ENCODE assay signal across 24 mouse cellular contexts in the genomic region with DNA sequence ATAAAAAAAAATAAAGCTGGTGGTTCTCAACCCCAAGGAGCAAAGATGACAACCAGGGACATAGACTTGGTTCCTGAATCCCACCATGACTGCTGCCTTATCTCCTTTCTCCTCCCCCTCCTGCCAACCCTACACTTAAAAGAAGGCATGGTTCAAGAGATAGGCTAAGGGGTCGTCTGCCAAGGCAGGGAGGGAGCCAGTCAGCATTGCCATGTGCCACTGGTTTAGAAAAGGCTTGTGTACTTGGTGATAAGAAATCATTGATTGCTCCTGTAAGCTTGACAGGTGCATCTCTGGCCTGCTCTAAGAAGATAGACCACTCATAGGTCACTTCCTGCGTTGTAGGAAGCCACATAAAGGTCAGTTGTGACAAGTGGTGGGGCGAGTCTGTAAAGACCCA. TPM values are rescaled to one million over a fixed set of nuclear protein-coding genes. Genes with fewer than 3 reads are reported as not detected.
DNase-seq lines count a peak whose midpoint lies in the region; ATAC-seq lines count a peak whose summit lies in the region.
"Had no signal": no experiment of that assay in that cellular context is flagged by ENCODE, and none has a peak within 500 bp of the region (broad histone marks: within the 10 kb centered on the region; RNA-seq: fewer than 3 reads in every experiment).

No protein-coding gene starts in this region.

- peaks cover 78% of the 10 kb centered on the region for H3K4me1 ChIP-seq in megakaryocyte, embryonic 14.5 days
- peaks cover 69% of the 10 kb centered on the region for H3K4me1 ChIP-seq in liver, embryonic 15.5 days (replicated peaks)
- H3K4me1 ChIP-seq in kidney, embryonic 15.5 days = peaks cover 43% of the 10 kb centered on the region
- H3K4me1 ChIP-seq in midbrain, embryonic 13.5 days (replicated peaks) = peaks cover 47% of the 10 kb centered on the region

- DNase-seq in liver = peak; percentile 70
- DNase-seq: adrenal gland, adult 8-10 months; cerebellum, adult 8-10 months; cerebellum, postnatal 36 days; embryo, embryonic 11 days; gastrocnemius, postnatal 10 days; kidney, adult 9 months; kidney, postnatal 14 days; lung, postnatal 4 days; right cerebral cortex, adult 18-20 months; right cerebral cortex, postnatal 4 days had no signal

- 6% methylated on average over 3 of the region's 3 CpGs for WGBS in liver, embryonic 15.5 days (ENCODE audit: insufficient replicate concordance)
- WGBS in kidney, embryonic 15.5 days = 43% methylated on average over 3 of the region's 3 CpGs
- WGBS in midbrain, embryonic 13.5 days = 71% methylated on average over 3 of the region's 3 CpGs

- H3K27ac ChIP-seq in liver, embryonic 15.5 days (replicated peaks) = peak overlapping the region; percentile 95
- H3K27ac ChIP-seq in kidney, embryonic 15.5 days = no peak overlapping the region
- H3K27ac ChIP-seq in midbrain, embryonic 13.5 days = no peak overlapping the region
- H3K27ac ChIP-seq: embryonic facial prominence, embryonic 12.5 days; neural tube, embryonic 12.5 days had no signal

- H3K4me3 ChIP-seq in megakaryocyte, embryonic 14.5 days (replicated peaks) = peak overlapping the region; percentile 12
- H3K4me3 ChIP-seq in liver, embryonic 15.5 days (replicated peaks) = peak overlapping the region; percentile 96
- H3K4me3 ChIP-seq in kidney, embryonic 15.5 days (replicated peaks) = no peak overlapping the region
- H3K4me3 ChIP-seq in midbrain, embryonic 13.5 days (replicated peaks) = no peak overlapping the region
- H3K4me3 ChIP-seq: embryonic facial prominence, embryonic 12.5 days; forebrain, embryonic 13.5 days; myocyte; neural tube, embryonic 12.5 days had no signal

- H3K9ac ChIP-seq in liver, embryonic 15.5 days = peak overlapping the region; percentile 61; the same call in 1 of the 2 replicates
- no peak overlapping the region for H3K9ac ChIP-seq in kidney, embryonic 15.5 days
- H3K9ac ChIP-seq in midbrain, embryonic 13.5 days (replicated peaks) = no peak overlapping the region
- H3K9ac ChIP-seq: embryonic facial prominence, embryonic 12.5 days; forebrain, embryonic 13.5 days; neural tube, embryonic 12.5 days had no signal

- no peak for ATAC-seq in megakaryocyte, adult 5-6 weeks (ENCODE audit: poor library complexity, severe bottlenecking)
- peak; percentile 21 for ATAC-seq in liver, embryonic 15.5 days (ENCODE audit: insufficient read depth)
- ATAC-seq in kidney, embryonic 15.5 days (replicated peaks; ENCODE audit: low FRiP score) = no peak
- no peak for ATAC-seq in midbrain, embryonic 13.5 days
- no peak for ATAC-seq in erythroid progenitor cell, adult 5-6 weeks (replicated peaks; ENCODE audit: low FRiP score, poor library complexity, severe bottlenecking)
- ATAC-seq: CD4-positive, CD25-positive, alpha-beta regulatory T cell, adult 4 months; forebrain, embryonic 13.5 days; hindbrain, embryonic 16.5 days had no signal

- peak overlapping the region; percentile 92 for H3K4me2 ChIP-seq in liver, embryonic 15.5 days
- H3K4me2 ChIP-seq in kidney, embryonic 15.5 days = no peak overlapping the region
- no peak overlapping the region for H3K4me2 ChIP-seq in midbrain, embryonic 13.5 days (replicated peaks)
- H3K4me2 ChIP-seq: embryonic facial prominence, embryonic 12.5 days; forebrain, embryonic 13.5 days; midbrain, embryonic 11.5 days; neural tube, embryonic 12.5 days had no signal

- H3K36me3 ChIP-seq in megakaryocyte, embryonic 14.5 days (replicated peaks; ENCODE audit: low read length) = peaks cover 44% of the 10 kb centered on the region
- H3K36me3 ChIP-seq in liver, embryonic 15.5 days (replicated peaks) = peaks cover 37% of the 10 kb centered on the region
- H3K36me3 ChIP-seq in kidney, embryonic 15.5 days = peaks cover 20% of the 10 kb centered on the region; the same call in 1 of the 2 replicates
- H3K36me3 ChIP-seq in midbrain, embryonic 13.5 days = peaks cover 20% of the 10 kb centered on the region

- H3K27me3 ChIP-seq in megakaryocyte, embryonic 14.5 days (replicated peaks) = no peaks in the 10 kb centered on the region
- H3K27me3 ChIP-seq in liver, embryonic 15.5 days = no peaks in the 10 kb centered on the region
- no peaks in the 10 kb centered on the region for H3K27me3 ChIP-seq in kidney, embryonic 15.5 days
- H3K27me3 ChIP-seq in midbrain, embryonic 13.5 days = no peaks in the 10 kb centered on the region
- H3K27me3 ChIP-seq: embryonic facial prominence, embryonic 12.5 days; forebrain, embryonic 13.5 days; neural tube, embryonic 12.5 days had no signal

- H3K9me3 ChIP-seq in megakaryocyte, embryonic 14.5 days = no peaks in the 10 kb centered on the region
- H3K9me3 ChIP-seq in liver, embryonic 15.5 days (replicated peaks) = no peaks in the 10 kb centered on the region
- no peaks in the 10 kb centered on the region for H3K9me3 ChIP-seq in kidney, embryonic 15.5 days (replicated peaks)
- H3K9me3 ChIP-seq in midbrain, embryonic 13.5 days = no peaks in the 10 kb centered on the region
- H3K9me3 ChIP-seq: embryonic facial prominence, embryonic 12.5 days; forebrain, embryonic 13.5 days; neural tube, embryonic 12.5 days had no signal

RNA-seq across cellular contexts. Expression of a gene that starts 4.9 kb away (rescaled TPM):
- 42.4 and 70.4 TPM in 2 replicates for polyA plus RNA-seq in megakaryocyte, embryonic 14.5 days (2012; ENCODE audit: insufficient read depth, low replicate concordance)
- total RNA-seq in megakaryocyte, adult 5-6 weeks (2015) = 31.2 and 31.9 TPM in 2 replicates
- total RNA-seq in megakaryocyte, adult 5-6 weeks (2017) = 36.8 and 56.8 TPM in 2 replicates
- polyA plus RNA-seq in liver, embryonic 15.5 days (2015; fragmentation: Nextera tagmentation; extraction: Ambion mirVana) = 29.9 and 33.5 TPM in 2 replicates
- polyA plus RNA-seq in kidney, embryonic 15.5 days (2015; fragmentation: Nextera tagmentation; extraction: Ambion mirVana) = 32.6 and 36.5 TPM in 2 replicates
- 42.6 and 49.1 TPM in 2 replicates for polyA plus RNA-seq in midbrain, embryonic 13.5 days (2015; fragmentation: Nextera tagmentation; extraction: Ambion mirVana)
- total RNA-seq in erythroid progenitor cell, adult 5-6 weeks (2015; ENCODE audit: low replicate concordance) = 43.6 and 63.1 TPM in 2 replicates
- 64.1 and 94.1 TPM in 2 replicates for total RNA-seq in erythroid progenitor cell, adult 5-6 weeks (2017; ENCODE audit: low replicate concordance)

RNA-seq across cellular contexts. Expression of a gene that starts 7.8 kb away (rescaled TPM):
- polyA plus RNA-seq in megakaryocyte, embryonic 14.5 days (2012; ENCODE audit: insufficient read depth, low replicate concordance) = 5.4 and 16.7 TPM in 2 replicates
- 6.7 and 8.0 TPM in 2 replicates for total RNA-seq in megakaryocyte, adult 5-6 weeks (2015)
- total RNA-seq in megakaryocyte, adult 5-6 weeks (2017) = 10.7 and 13.0 TPM in 2 replicates
- 20.1 and 22.3 TPM in 2 replicates for polyA plus RNA-seq in liver, embryonic 15.5 days (2015; fragmentation: Nextera tagmentation; extraction: Ambion mirVana)
- polyA plus RNA-seq in kidney, embryonic 15.5 days (2015; fragmentation: Nextera tagmentation; extraction: Ambion mirVana) = 19.0 and 21.1 TPM in 2 replicates
- 18.4 and 20.6 TPM in 2 replicates for polyA plus RNA-seq in midbrain, embryonic 13.5 days (2015; fragmentation: Nextera tagmentation; extraction: Ambion mirVana)
- total RNA-seq in erythroid progenitor cell, adult 5-6 weeks (2015; ENCODE audit: low replicate concordance) = 17.7 and 18.4 TPM in 2 replicates
- 17.3 and 27.6 TPM in 2 replicates for total RNA-seq in erythroid progenitor cell, adult 5-6 weeks (2017; ENCODE audit: low replicate concordance)

RNA-seq across cellular contexts. Expression of a gene that starts 24.9 kb away (rescaled TPM):
- 60.9 and 120 TPM in 2 replicates for polyA plus RNA-seq in megakaryocyte, embryonic 14.5 days (2012; ENCODE audit: insufficient read depth, low replicate concordance)
- total RNA-seq in megakaryocyte, adult 5-6 weeks (2015) = 161 and 184 TPM in 2 replicates
- 81.2 and 82.1 TPM in 2 replicates for total RNA-seq in megakaryocyte, adult 5-6 weeks (2017)
- polyA plus RNA-seq in liver, embryonic 15.5 days (2015; fragmentation: Nextera tagmentation; extraction: Ambion mirVana) = 124 and 134 TPM in 2 replicates
- polyA plus RNA-seq in kidney, embryonic 15.5 days (2015; fragmentation: Nextera tagmentation; extraction: Ambion mirVana) = 249 and 266 TPM in 2 replicates
- 254 and 260 TPM in 2 replicates for polyA plus RNA-seq in midbrain, embryonic 13.5 days (2015; fragmentation: Nextera tagmentation; extraction: Ambion mirVana)
- 70.8 and 73.9 TPM in 2 replicates for total RNA-seq in erythroid progenitor cell, adult 5-6 weeks (2015; ENCODE audit: low replicate concordance)
- 54.8 and 62.5 TPM in 2 replicates for total RNA-seq in erythroid progenitor cell, adult 5-6 weeks (2017; ENCODE audit: low replicate concordance)

RNA-seq across cellular contexts. Expression of a gene that starts 36.5 kb away (rescaled TPM):
- 122 and 127 TPM in 2 replicates for polyA plus RNA-seq in megakaryocyte, embryonic 14.5 days (2012; ENCODE audit: insufficient read depth, low replicate concordance)
- total RNA-seq in megakaryocyte, adult 5-6 weeks (2015) = 9.9 and 12.9 TPM in 2 replicates
- 45.0 and 52.0 TPM in 2 replicates for total RNA-seq in megakaryocyte, adult 5-6 weeks (2017)
- polyA plus RNA-seq in liver, embryonic 15.5 days (2015; fragmentation: Nextera tagmentation; extraction: Ambion mirVana) = 12.3 and 12.7 TPM in 2 replicates
- polyA plus RNA-seq in kidney, embryonic 15.5 days (2015; fragmentation: Nextera tagmentation; extraction: Ambion mirVana) = 51.5 and 56.6 TPM in 2 replicates
- 92.4 and 94.9 TPM in 2 replicates for polyA plus RNA-seq in midbrain, embryonic 13.5 days (2015; fragmentation: Nextera tagmentation; extraction: Ambion mirVana)
- 3.6 and 6.3 TPM in 2 replicates for total RNA-seq in erythroid progenitor cell, adult 5-6 weeks (2015; ENCODE audit: low replicate concordance)
- total RNA-seq in erythroid progenitor cell, adult 5-6 weeks (2017; ENCODE audit: low replicate concordance) = 13.0 and 15.4 TPM in 2 replicates

RNA-seq across cellular contexts. Expression of a gene that starts 36.8 kb away (rescaled TPM):
- polyA plus RNA-seq in megakaryocyte, embryonic 14.5 days (2012; ENCODE audit: insufficient read depth, low replicate concordance) = 0.38 and 2.9 TPM in 2 replicates
- 0.20 and 0.87 TPM in 2 replicates for total RNA-seq in megakaryocyte, adult 5-6 weeks (2015)
- total RNA-seq in megakaryocyte, adult 5-6 weeks (2017) = 0.12 and 1.2 TPM in 2 replicates
- polyA plus RNA-seq in liver, embryonic 15.5 days (2015; fragmentation: Nextera tagmentation; extraction: Ambion mirVana) = 0.05 and 0.12 TPM in 2 replicates
- polyA plus RNA-seq in kidney, embryonic 15.5 days (2015; fragmentation: Nextera tagmentation; extraction: Ambion mirVana) = 1.3 and 1.5 TPM in 2 replicates
- 6.8 and 6.9 TPM in 2 replicates for polyA plus RNA-seq in midbrain, embryonic 13.5 days (2015; fragmentation: Nextera tagmentation; extraction: Ambion mirVana)
- 3.2 TPM in 1 of 2 replicates, not detected in the other for total RNA-seq in erythroid progenitor cell, adult 5-6 weeks (2015; ENCODE audit: low replicate concordance)
- total RNA-seq in erythroid progenitor cell, adult 5-6 weeks (2017; ENCODE audit: low replicate concordance) = 4.4 and 8.6 TPM in 2 replicates

Comparison
In these comparisons a context has a peak if more than half of its experiments do, and no peak if none do; other contexts are left out.
1. H3K4me3 ChIP-seq: peak in megakaryocyte, embryonic 14.5 days (single experiment) and liver, embryonic 15.5 days (single experiment); none in kidney, embryonic 15.5 days (single experiment) and midbrain, embryonic 13.5 days (single experiment).